Mouse (Mus musculus): Measurements from ENCODE around the gene Ly6g5b.
A peak's percentile ranks its signal among the peaks of the same experiment; 100 is the strongest.

Ly6g5b gene

GRCm38 (mm10) chr17:35115046-35116019, at the start of gene Ly6g5b:
Ly6g5b (minus strand) TSS chr17:35115428.
- peak; percentile 60 to 64 for DNase-seq

- DNase-seq = no peak
Observed at GRCm38 (mm10) chr17:35164218-35164567, 49.0 kb upstream of the Ly6g5b start.

DNA sequence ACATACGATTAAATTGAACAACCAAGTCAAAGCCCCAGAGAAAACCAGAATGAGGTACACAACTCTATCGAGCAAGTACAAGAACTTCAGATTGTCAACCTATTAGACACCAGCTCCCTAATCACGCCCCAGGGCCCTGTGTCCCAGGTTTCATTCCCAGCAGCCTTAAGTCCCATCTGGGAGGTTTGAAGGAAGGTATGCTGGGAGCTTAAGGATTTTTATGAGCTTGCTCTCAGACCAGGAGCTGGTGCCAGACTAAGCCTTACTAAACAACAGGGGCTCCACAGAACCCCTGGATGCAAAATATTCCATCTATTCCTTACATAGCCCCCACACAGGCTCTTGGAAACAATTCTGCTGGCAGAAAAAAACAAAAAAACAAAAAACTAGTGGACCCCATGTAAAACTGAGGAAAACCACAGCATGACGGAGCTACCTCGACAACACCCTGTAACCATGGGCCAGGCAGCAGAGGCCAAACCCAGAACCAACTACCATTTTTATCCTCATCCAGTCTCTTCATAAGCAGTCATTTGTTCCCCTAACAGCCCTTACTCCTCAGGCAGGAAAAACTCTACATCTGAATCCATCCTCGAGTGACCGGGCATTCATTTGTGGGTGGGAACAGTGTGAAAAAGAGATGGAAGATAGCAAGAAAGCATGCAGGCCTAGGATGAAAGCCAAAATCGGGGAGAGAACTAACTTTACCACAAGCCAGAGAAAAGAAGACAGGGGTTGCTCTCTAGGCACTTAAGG, 48.3 kb upstream of the Ly6g5b start:
- DNase-seq = no peak

DNA sequence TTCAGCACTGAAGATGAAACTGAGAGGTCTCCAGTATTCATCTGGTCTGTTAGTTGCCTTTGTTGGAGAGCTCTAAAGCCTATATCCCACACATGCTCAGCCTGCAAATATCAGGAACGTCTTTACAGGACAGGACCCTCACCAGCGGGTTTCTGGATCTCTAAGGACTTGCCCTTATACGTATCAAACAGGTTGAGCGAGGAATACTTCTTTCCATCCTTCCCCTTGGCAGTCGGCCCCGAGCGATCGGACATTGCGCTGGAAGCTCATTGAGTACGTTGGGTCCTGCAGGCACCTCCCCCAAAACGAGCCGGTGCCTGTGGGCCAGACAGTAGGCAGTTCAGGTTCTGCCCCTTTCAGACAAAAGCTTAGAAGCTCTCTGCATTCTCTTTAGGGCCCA, 47.5 kb upstream of the Ly6g5b start:
- DNase-seq = no peak

DNA sequence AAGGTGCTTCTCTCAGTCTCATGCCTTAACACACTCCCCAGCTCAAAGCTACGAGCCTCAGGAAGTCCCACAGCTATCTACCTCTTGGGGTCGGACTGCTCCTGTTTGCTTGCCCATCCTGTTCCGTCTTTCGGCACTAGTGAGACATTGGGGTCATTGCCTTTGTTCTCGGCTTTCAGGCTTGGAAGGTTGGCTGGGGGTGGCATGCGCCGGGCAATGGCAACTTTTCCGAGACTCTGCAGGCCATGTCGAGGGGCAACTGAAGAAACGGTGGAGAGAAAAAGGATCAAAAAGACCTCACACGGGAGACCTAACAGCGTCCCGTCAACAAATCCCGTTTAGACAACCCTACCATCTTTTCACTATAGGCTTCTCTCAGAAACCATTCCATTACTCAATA, 46.9 kb upstream of the Ly6g5b start:
- no peak for DNase-seq

- no peak for DNase-seq
Observed at GRCm38 (mm10) chr17:35161421-35161820, 46.2 kb upstream of the Ly6g5b start.

- no peak for DNase-seq
Observed at GRCm38 (mm10) chr17:35159638-35160037, 44.4 kb upstream of the Ly6g5b start.

DNA sequence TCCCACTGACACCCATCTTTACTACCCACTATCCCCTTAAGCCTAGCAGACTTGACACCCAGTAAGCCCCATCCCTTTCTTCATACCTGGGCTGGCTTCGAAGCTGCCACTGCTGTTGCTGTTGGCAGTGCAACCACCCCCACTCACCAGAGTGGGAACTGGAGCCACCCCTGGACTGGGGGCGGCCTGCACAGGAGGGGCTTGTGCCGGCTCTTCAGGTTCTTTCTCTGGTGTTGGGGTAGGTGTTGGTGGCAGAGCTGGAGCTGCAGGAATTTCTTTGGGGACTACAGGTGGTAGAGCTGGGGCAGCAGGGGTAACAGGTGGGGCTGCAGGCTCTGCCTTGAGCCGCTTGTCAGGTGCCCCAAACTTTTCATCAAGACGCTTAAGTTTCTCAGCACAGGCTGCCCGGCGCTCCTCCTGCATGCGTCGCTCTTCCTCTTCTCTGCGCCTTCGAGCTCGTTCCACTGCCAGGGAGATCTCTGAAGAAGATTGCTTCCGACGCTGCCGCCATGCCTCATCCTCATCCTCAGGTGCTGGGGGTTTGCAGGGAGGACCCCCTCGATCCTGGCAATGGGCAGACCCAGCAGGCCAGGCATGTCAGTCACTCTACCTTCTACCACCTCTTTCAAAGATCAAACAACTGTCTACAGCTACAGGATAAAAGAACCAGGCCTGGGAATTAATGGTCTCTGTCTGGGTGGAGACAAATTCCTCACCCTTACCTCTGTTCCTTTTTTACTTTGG, 43.8 kb upstream of the Ly6g5b start:
- DNase-seq = no peak

DNA sequence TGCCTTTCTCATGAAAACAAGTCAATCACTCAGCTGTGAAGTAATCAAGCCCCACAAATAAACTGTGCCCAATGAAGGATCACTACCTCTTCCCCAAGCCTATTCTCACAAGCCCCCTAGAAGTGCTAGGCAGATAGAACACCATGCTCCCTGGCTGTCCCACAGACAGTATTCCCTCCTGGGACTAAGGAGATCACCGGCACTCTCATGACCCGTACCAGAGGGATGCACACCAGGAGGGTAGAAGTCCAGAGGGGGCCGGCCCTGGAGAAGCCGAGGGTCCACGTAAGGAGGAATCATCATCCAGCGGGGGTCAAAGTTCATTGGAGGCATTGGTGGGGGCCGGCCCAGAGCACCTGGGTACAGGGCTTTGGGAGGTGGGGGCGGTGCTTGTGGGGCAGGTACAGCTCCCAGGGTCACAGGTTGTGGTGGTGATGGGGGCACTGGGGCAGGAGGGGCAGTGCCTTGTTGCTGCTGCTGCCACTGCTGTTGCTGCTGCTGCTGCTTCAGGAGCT, 42.5 kb upstream of the Ly6g5b start:
- no peak for DNase-seq

DNA sequence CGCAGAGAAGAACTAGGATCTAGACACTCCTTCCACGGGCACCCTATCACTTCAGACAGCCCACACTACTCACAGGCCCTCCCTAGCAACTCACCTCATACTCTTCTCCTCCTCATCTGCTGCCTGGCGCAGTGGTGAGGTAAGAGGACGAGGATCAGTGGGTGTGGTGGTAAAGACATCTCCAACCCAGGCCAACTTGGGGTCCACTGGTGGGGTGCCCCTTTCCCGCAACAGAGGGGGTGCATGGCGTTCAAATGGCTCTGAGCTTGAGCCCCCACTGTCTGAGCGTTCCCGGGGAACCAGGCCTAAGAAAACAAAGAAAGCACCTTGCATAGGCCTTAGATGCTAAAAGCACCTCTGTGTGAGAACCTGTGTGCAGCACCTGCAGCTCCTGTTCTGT, 42.0 kb upstream of the Ly6g5b start:
- DNase-seq = no peak

GRCm38 (mm10) chr17:35156461-35157200, 41.4 kb upstream of the Ly6g5b start:
- no peak for DNase-seq

DNA sequence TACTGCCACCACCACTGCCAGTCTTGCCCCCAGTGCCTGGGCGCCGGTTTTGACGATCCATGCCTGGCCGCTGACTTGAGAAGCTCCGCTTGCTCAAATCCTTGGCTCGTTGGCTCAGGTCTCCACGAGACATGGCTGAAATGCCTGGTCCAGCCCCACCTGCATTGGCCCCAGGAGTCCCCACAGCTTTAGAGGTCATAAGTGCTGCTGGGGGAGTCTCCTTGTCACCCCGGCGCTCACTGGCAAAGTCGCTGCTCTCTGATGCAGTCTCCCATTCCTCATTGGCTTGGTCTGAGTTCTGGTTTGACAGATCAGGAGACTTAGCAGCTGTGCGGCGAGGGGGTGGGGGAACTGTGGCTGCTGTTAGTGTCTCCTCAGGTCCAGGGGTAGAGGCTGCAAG, 40.2 kb upstream of the Ly6g5b start:
- peak in 1 of 2 experiments; percentile 17 for DNase-seq

GRCm38 (mm10) chr17:35154616-35155015, 39.4 kb upstream of the Ly6g5b start:
- DNase-seq = peak in 1 of 2 experiments; percentile 23

DNA sequence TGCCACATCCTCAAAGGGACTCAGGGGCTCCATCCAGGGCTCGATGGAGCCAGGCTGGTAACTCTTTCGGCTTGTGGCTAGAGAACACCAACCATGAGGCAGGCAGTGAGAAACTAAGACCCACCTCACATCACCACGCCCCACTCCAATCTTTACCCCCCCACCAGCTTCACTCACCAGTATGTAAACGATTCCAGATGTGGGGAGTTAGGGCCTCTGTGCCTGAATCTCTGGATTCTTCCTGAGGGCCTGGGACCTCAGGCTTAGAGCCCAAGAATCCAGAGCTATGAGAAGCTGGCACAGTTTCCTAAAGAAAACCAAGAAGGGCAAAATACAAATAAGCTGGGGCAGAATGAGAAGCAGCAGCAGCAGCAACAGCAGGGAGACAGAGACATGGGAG, 38.7 kb upstream of the Ly6g5b start:
- peak in 1 of 2 experiments; percentile 4 for DNase-seq

DNA sequence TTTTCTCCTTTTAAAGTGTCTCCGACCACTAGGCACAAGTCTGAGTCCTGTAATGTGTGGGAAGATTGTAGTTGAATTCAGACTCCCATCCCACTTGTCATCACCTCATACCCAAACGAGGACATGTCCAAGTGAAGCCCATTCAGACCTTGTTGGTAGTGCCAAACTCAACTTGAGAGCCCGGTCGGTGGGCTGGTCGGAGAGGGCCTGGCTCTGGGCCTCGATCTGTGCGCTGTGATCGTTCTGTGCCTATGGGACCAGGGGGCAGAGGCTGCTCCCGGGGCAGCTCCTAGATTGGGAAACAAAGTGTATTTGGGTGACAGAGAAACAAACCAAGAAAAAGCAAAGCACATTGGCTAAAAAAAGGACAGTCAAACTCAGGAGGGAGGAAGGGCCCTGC, 37.8 kb upstream of the Ly6g5b start:
- peak in 1 of 2 experiments; percentile 5 for DNase-seq

GRCm38 (mm10) chr17:35152121-35152520, 36.9 kb upstream of the Ly6g5b start:
- DNase-seq = no peak

DNA sequence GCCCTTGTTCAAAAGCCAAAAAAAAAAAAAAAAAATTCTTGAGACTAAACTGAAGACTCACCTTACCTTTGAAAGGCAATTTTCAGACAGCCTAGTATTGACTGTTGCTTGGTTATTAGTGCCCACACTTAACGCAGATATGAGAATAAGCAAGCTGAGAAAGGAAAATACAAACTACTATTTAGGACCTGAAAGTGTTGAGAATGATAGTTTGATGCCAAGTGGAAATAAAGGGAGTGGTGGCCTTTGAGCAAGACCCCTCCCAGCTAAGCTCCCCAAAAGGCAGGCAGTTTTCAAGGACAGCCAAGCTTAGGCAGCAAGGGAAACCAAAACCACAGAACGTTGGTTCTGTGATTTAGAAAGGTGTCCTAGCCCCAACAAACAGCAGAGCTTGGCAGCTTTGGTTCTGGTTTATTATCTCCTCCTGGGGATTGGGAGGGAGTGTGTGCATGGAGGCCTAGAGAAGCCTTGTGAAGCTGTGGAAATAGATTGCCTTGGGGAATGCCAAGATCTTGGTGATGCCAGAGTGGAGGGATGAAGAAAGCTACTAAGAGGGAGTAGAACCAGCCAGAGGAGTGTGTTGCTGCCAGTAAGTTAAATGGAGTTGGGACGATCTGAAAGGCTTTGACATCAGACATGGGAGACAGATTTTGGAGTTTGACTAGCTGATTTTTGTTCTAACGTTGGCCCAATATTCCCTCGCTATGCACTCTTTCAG, 32.9 kb upstream of the Ly6g5b start:
- DNase-seq = no peak

GRCm38 (mm10) chr17:35147348-35147747, 32.1 kb upstream of the Ly6g5b start:
- peak in 1 of 2 experiments; percentile 3 for DNase-seq

- no peak for DNase-seq
Observed at GRCm38 (mm10) chr17:35146139-35146538, 30.9 kb upstream of the Ly6g5b start.

- DNase-seq = no peak
Observed at GRCm38 (mm10) chr17:35141971-35142370, 26.7 kb upstream of the Ly6g5b start.

DNA sequence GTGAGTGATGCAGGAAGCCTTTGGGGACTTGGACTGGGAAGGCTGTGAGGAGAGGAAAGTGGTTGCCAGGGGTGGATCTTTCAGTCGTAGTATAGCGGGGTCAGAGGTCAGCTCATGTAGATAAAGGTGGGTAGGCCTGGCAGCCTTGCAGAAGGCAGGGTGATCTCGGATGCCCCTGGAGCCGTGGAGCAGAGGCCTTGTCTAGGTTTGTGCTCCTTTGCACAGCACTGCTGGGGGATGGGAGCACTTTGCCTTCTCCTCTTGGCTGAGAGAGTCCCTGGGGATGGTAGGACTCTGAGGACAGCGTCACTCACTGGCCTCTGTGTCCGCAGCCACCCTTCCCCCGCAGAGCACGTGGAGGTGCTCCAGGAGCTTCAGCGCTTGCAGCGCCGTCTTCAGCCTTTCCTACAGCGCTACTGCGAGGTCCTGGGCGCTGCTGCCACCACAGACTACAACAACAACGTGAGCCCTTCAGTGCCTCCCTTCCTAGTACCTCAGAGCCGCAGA, 25.3 kb upstream of the Ly6g5b start:
- DNase-seq = no peak

All from thymus, postnatal 36 days (tissue).